Mouse (Mus musculus): ENCODE measurements around the gene Ccm2l. TPM values are rescaled to one million over a fixed set of nuclear protein-coding genes. Genes with fewer than 3 reads are reported as not detected.
A peak's percentile ranks its signal among the peaks of the same experiment; 100 is the strongest.

Ccm2l gene
- polyA plus RNA-seq, 1 experiment from 2014 or later, result 1.9 TPM

GRCm38 (mm10) chr2:153033545-153034230 is 32.1 kb upstream of the Ccm2l start:
- ATAC-seq (ENCODE audit: low FRiP score), result no peak
- Histone ChIP-seq H3K9ac (peak overlapping the region; percentile 88), H3K27ac (no peak overlapping the region), H3K4me3 (peak overlapping the region; percentile 76), H3K9me3 (no peaks in the 10 kb centered on the region), H3K27me3 (peaks cover 16% of the 10 kb centered on the region), H3K36me3 (no peaks in the 10 kb centered on the region; the same call in 1 of the 2 replicates), H3K4me1 (replicated peaks) (peaks cover 77% of the 10 kb centered on the region), H3K4me2 (peak overlapping the region; percentile 76)
- WGBS, result 71% methylated on average over 5 of the region's 5 CpGs

DNA sequence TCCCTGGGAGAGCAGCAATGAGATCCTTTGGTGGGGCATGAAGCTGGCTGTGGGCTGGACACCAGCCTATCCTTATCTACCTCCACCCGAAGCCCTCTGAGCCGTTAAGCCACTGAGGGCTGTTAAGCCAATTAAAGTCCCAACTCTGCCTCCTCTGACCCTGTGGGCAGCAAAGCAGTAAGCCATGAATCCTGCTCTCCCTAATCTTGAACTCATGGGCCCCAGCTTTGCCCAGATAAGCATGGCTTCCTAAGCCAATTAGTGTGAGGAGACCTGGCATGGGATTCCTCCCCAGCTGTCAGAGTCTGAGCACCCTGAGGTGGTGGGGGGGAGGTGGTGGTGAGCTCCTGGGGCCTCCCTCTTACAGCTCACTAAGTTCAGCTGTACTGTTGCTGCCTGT is 29.1 kb upstream of the Ccm2l start:
- Histone ChIP-seq H3K27me3 (peaks cover 6% of the 10 kb centered on the region; the same call in 1 of the 2 replicates), H3K4me2 (no peak overlapping the region), H3K4me3 (no peak overlapping the region), H3K4me1 (replicated peaks) (peaks cover 62% of the 10 kb centered on the region), H3K36me3 (no peaks in the 10 kb centered on the region; the same call in 1 of the 2 replicates), H3K9ac (peak overlapping the region; percentile 43; the same call in 1 of the 2 replicates), H3K27ac (no peak overlapping the region), H3K9me3 (no peaks in the 10 kb centered on the region)
- 44% methylated on average over 2 of the region's 2 CpGs for WGBS
- no peak for ATAC-seq (ENCODE audit: low FRiP score)

DNA sequence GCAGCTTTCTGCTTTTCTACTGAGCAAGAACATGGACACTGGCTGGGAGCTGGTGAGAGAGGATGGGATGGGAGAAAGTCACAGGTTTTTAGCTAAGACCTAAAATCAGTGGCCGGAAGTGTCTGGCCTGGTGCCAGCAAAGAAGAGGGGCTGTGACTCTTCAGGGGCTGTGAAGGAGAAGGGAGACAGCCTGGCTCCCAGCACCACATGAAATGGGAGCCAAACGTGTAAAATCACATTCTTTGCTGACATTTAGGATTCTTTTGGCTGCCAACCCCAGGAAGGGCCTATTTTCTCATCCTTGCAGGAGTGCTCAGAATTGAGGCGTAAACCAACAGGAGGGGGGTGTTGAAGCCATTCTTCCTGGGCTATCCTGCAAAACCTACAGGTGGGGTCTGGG is 21.9 kb upstream of the Ccm2l start:
- Histone ChIP-seq H3K27ac (no peak overlapping the region), H3K4me3 (no peak overlapping the region), H3K4me1 (replicated peaks) (peaks cover 32% of the 10 kb centered on the region), H3K27me3 (no peaks in the 10 kb centered on the region), H3K9ac (no peak overlapping the region), H3K9me3 (no peaks in the 10 kb centered on the region), H3K36me3 (no peaks in the 10 kb centered on the region; the same call in 1 of the 2 replicates), H3K4me2 (no peak overlapping the region)
- no peak for ATAC-seq (ENCODE audit: low FRiP score)
- 66% methylated on average over 3 of the region's 3 CpGs for WGBS

- H3K27me3 ChIP-seq, result peaks cover 3% of the 10 kb centered on the region; the same call in 1 of the 2 replicates
- H3K4me2 ChIP-seq, result no peak overlapping the region
- no peak overlapping the region for H3K4me3 ChIP-seq
- H3K4me1 ChIP-seq (replicated peaks), result peaks cover 44% of the 10 kb centered on the region
- peak; percentile 33; the same call in 1 of the 2 replicates for ATAC-seq (ENCODE audit: low FRiP score)
- no peaks in the 10 kb centered on the region for H3K9me3 ChIP-seq
- no peaks in the 10 kb centered on the region for H3K36me3 ChIP-seq
- peak overlapping the region; percentile 29; the same call in 1 of the 2 replicates for H3K9ac ChIP-seq
- 31% methylated on average over 8 of the region's 8 CpGs for WGBS
- H3K27ac ChIP-seq, result peak overlapping the region; percentile 80
Measured at GRCm38 (mm10) chr2:153045884-153046299, 19.9 kb upstream of the Ccm2l start.

DNA sequence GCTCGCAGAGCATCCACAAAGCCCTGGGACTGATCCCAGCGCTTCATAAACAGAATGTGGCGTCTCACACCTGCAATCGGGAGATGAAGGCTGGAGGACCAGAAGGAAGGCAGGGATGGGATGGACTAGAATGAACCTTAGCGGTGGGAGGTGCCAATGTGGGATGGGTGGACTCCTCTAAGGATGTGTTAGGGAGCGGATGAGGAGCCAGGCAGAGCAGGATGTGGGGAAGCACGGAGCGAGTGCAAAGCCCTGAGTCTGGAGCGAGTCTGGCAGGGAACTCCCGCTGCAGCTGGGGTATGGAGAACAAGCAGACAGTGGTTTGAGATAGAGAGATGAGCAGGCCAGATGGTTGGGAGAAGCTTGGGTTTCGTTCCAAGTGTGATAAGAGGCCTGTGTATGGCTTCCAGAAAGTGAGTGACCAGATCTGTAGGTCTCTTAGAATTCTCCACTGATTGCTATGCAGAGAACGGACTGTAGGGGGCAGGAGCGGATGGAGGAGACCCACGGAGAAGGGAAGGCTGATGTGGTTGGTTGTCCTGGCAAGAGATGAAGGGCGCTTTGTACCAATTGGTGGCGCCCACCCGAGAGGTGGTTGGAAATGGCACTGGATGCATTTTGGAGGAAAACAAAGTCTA is 17.8 kb upstream of the Ccm2l start:
- Histone ChIP-seq H3K4me3 (no peak overlapping the region), H3K27ac (peak overlapping the region; percentile 88; the same call in 1 of the 2 replicates), H3K4me2 (no peak overlapping the region), H3K36me3 (no peaks in the 10 kb centered on the region), H3K9me3 (no peaks in the 10 kb centered on the region), H3K4me1 (replicated peaks) (peaks cover 51% of the 10 kb centered on the region), H3K27me3 (peaks cover 23% of the 10 kb centered on the region), H3K9ac (no peak overlapping the region)
- 50% methylated on average over 17 of the region's 17 CpGs for WGBS
- ATAC-seq (ENCODE audit: low FRiP score), result no peak

DNA sequence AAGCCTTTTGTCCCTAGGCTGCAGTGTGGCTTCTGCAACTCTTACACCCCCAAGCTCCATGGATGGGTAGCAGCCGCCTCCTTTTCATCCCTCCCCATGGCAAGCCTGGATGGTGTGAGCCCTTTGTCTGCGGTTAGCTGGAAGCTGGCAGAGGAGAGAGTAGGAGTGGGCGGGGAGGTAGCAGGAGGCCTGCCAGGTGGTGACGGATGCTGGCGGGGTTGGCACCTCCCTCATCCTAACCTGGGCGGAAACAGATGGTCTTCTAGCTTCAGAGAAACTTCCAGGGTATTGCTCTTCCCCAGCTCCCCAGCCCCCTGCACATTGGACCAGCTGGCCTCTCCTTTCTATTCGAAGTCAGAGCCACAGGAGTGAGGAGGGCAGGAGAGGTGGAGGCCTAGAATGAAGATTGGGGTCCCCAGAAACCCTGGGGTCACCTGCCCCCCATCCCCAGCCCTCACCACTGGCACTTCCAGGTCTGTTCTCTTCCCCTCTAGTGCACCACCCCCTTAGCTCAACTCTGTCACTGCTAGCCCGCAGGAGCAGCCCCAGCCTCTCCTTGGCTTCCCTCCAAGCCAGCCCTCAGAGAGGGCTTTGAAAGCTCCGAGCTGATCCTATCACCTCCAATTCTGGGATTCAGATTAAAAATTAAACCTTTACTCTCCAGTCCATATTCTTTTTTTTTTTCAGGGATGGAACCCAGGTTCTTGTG is 16.3 kb upstream of the Ccm2l start:
- peak; percentile 69 for ATAC-seq (ENCODE audit: low FRiP score)
- H3K4me3 ChIP-seq, result no peak overlapping the region
- H3K27ac ChIP-seq, result peak overlapping the region; percentile 88
- peaks cover 52% of the 10 kb centered on the region for H3K4me1 ChIP-seq (replicated peaks)
- peaks cover 12% of the 10 kb centered on the region for H3K36me3 ChIP-seq
- WGBS, result 37% methylated on average over 9 of the region's 9 CpGs
- no peak overlapping the region for H3K4me2 ChIP-seq
- H3K27me3 ChIP-seq, result peaks cover 28% of the 10 kb centered on the region
- H3K9me3 ChIP-seq, result no peaks in the 10 kb centered on the region
- peak overlapping the region; percentile 49 for H3K9ac ChIP-seq

DNA sequence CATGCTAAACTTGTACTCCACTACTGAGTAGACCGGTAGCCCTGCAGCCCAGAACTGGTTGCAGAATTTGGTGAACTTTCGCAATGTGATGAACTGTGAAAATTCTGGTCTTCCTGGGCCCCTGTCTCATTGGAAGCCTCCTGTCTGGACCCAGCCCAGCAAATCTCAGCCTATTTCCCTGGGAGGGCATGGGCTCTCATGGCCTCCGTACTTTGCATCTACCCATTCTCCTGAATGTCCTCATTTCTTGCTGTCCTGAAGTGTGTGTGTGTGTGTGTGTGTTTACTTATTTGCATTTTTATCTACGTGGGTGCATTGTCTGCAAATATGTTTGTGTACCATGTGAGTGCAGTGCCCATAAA is 15.8 kb upstream of the Ccm2l start:
- 90% methylated on average over 4 of the region's 4 CpGs for WGBS
- Histone ChIP-seq H3K27me3 (peaks cover 28% of the 10 kb centered on the region), H3K9me3 (no peaks in the 10 kb centered on the region), H3K4me1 (replicated peaks) (peaks cover 52% of the 10 kb centered on the region), H3K9ac (no peak overlapping the region), H3K27ac (peak overlapping the region; percentile 88; the same call in 1 of the 2 replicates), H3K36me3 (peaks cover 17% of the 10 kb centered on the region), H3K4me3 (no peak overlapping the region), H3K4me2 (no peak overlapping the region)
- no peak for ATAC-seq (ENCODE audit: low FRiP score)

DNA sequence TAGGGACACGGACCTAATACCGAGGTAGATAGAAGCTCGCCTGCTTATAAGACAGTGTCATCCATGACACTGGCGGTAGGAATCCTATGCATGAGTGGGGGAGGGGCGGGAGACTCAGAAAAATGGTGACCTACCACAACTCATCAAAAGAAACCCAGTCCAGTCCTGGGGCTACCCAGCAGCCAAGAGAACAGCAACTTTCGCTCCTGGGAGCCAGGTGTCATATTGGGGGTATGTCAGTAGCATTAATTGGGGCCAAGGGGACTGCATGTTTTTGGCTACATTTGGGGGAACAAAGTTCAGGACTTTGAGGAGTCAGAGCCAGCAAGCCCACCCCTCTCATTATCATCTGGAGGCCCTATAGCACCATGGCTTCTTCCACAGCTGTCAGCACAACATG is 14.7 kb upstream of the Ccm2l start:
- Histone ChIP-seq H3K27ac (no peak overlapping the region), H3K4me3 (no peak overlapping the region), H3K27me3 (peaks cover 28% of the 10 kb centered on the region), H3K36me3 (peaks cover 28% of the 10 kb centered on the region), H3K9ac (no peak overlapping the region), H3K4me2 (no peak overlapping the region), H3K9me3 (no peaks in the 10 kb centered on the region), H3K4me1 (replicated peaks) (peaks cover 44% of the 10 kb centered on the region)
- 85% methylated on average over 6 of the region's 6 CpGs for WGBS
- ATAC-seq (ENCODE audit: low FRiP score), result no peak

DNA sequence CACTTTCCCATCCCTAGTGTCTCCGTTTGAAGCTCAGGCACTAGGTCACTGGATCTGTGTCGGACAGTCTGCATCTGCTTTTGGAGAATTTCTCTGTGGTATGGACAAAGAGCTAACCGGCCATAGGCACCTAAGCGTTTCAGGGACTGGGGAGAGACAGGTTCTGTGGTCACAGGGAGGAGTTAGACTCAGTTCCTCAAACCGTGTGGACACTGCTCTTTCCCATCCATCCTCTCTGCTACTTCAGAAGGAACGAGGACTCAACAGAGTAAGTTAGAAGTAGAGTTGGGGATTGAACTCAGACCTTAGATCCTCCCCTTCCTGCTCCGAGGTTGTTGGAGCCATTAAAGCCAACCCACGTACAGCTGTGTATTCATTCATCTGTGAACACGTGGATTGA is 14.2 kb upstream of the Ccm2l start:
- H3K4me2 ChIP-seq, result no peak overlapping the region
- no peak overlapping the region for H3K27ac ChIP-seq
- peaks cover 28% of the 10 kb centered on the region for H3K27me3 ChIP-seq
- no peak overlapping the region for H3K9ac ChIP-seq
- H3K36me3 ChIP-seq, result peaks cover 32% of the 10 kb centered on the region
- ATAC-seq (ENCODE audit: low FRiP score), result no peak
- H3K4me3 ChIP-seq, result no peak overlapping the region
- 84% methylated on average over 9 of the region's 9 CpGs for WGBS
- no peaks in the 10 kb centered on the region for H3K9me3 ChIP-seq
- H3K4me1 ChIP-seq (replicated peaks), result peaks cover 40% of the 10 kb centered on the region

- ATAC-seq (ENCODE audit: low FRiP score), result no peak
- Histone ChIP-seq H3K4me3 (no peak overlapping the region), H3K9ac (no peak overlapping the region), H3K4me1 (replicated peaks) (peaks cover 34% of the 10 kb centered on the region), H3K27ac (no peak overlapping the region), H3K27me3 (peaks cover 28% of the 10 kb centered on the region), H3K9me3 (no peaks in the 10 kb centered on the region), H3K36me3 (peaks cover 39% of the 10 kb centered on the region), H3K4me2 (peak overlapping the region; percentile 15; the same call in 1 of the 2 replicates)
- WGBS, result 11% methylated on average over 30 of the region's 30 CpGs
Measured at GRCm38 (mm10) chr2:153052700-153053351, 12.9 kb upstream of the Ccm2l start.

DNA sequence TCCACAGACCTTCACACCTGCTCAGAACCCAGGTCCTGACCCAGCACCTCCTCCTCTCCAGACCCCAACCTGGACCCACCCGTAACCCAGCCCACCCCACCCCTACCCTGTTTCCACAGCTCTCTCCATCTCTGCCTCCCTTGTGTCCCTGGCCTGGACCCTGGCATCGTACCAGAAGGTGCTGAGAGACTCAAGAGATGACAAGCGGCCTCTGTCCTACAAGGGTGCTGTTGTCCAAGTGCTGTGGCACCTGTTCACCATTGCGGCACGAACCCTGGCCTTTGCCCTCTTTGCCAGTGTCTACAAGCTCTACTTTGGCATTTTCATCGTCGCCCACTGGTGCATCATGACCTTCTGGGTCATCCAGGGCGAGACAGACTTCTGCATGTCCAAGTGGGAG is 11.9 kb upstream of the Ccm2l start:
- 89% methylated on average over 8 of the region's 8 CpGs for WGBS
- Histone ChIP-seq H3K36me3 (peaks cover 39% of the 10 kb centered on the region), H3K9ac (no peak overlapping the region), H3K4me3 (no peak overlapping the region), H3K27ac (no peak overlapping the region), H3K4me1 (replicated peaks) (peaks cover 24% of the 10 kb centered on the region), H3K27me3 (peaks cover 31% of the 10 kb centered on the region), H3K9me3 (no peaks in the 10 kb centered on the region), H3K4me2 (no peak overlapping the region)
- no peak for ATAC-seq (ENCODE audit: low FRiP score)

Data from hindbrain, embryonic 13.5 days (tissue).